Mouse (Mus musculus): ENCODE data around the gene Olfr1179. TPM values are rescaled to one million over a fixed set of nuclear protein-coding genes. Genes with fewer than 3 reads are reported as not detected.
A peak's percentile ranks its signal among the peaks of the same experiment; 100 is the strongest.
"Not testable (repeated sequence)": the region's sequence is repeated elsewhere in the genome, so short reads cannot be mapped to it uniquely, and the experiment has no call there.

The Olfr1179 gene
- total RNA-seq (2014; rRNA removed): not detected in 2 replicates
- not detected in 2 replicates for polyA plus RNA-seq (2015; fragmentation: Nextera tagmentation; extraction: Ambion mirVana)

- no peak for ATAC-seq
- H3K4me2 ChIP-seq (ENCODE audit: low read depth, low read length): no peak within 1 kb of the TSS
- no peak within 1 kb of the TSS for H3K4me3 ChIP-seq (ENCODE audit: low read length)
- 81% methylated on average over 3 of the region's 3 CpGs for WGBS
- no peaks in the 10 kb centered on the region for H3K4me1 ChIP-seq (ENCODE audit: insufficient read depth, low read length)
- no peak for DNase-seq (ENCODE audit: low spot score)
- H3K36me3 ChIP-seq (ENCODE audit: insufficient read depth, low read length): no peaks in the 10 kb centered on the region
- TF ChIP-seq CTCF (IDR thresholded peaks at IDR 0.05; ENCODE audit: low read depth): no peak
- H3K27ac ChIP-seq: no peak within 1 kb of the TSS
- no peaks in the 10 kb centered on the region for H3K27me3 ChIP-seq (ENCODE audit: insufficient read depth, low read length)
- H3K9me3 ChIP-seq (ENCODE audit: low read length): no peaks in the 10 kb centered on the region
- H3K9ac ChIP-seq (replicated peaks; ENCODE audit: low read length): no peak within 1 kb of the TSS
Observed at GRCm38 (mm10) chr2:88406353-88406752, at the start of gene Olfr1179. Gene Olfr1179 (minus strand): TSS chr2:88406453.

GRCm38 (mm10) chr2:88454567-88454966 is 48.3 kb upstream of the Olfr1179 start, which contains the start of gene Olfr1183:
Gene Olfr1183 (plus strand): TSS chr2:88454867.
- not testable (repeated sequence) for H3K27ac ChIP-seq; H3K9me3 ChIP-seq (ENCODE audit: low read length); H3K4me3 ChIP-seq (ENCODE audit: low read length); H3K27me3 ChIP-seq (ENCODE audit: insufficient read depth, low read length); H3K4me2 ChIP-seq (ENCODE audit: low read depth, low read length); ATAC-seq; H3K4me1 ChIP-seq (ENCODE audit: insufficient read depth, low read length); DNase-seq (ENCODE audit: low spot score); H3K36me3 ChIP-seq (ENCODE audit: insufficient read depth, low read length); H3K9ac ChIP-seq (replicated peaks; ENCODE audit: low read length)
- WGBS: 92% methylated on average over 1 of the region's 1 CpGs

DNA sequence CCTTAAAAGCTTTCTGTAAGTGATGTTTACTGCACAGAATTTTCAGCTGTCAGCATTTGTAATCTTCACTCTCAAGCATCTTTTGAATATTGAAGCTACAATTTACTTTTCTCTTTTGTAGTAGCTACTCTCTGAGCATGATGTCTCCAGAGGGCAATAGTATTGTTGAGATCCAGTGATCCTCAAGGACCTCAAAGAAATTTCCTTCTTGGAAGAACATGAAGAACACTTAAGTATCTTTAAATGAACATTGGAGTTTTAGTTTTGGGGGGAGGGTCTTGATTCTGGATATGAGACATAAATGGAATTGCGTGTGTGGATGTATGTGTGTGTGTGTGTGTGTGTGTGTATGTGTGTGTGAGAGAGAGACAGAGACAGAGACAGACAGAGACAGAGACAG is 42.8 kb upstream of the Olfr1179 start, which contains the start of gene Gm13757:
Gene Gm13757 (minus strand): TSS at position 101 of the 400 bp plus-strand sequence.
- Histone ChIP-seq H3K4me2 (ENCODE audit: low read depth, low read length) (no peak within 1 kb of the TSS), H3K9ac (replicated peaks; ENCODE audit: low read length) (no peak within 1 kb of the TSS), H3K9me3 (ENCODE audit: low read length) (no peaks in the 10 kb centered on the region), H3K36me3 (ENCODE audit: insufficient read depth, low read length) (no peaks in the 10 kb centered on the region), H3K4me1 (ENCODE audit: insufficient read depth, low read length) (no peaks in the 10 kb centered on the region), H3K4me3 (ENCODE audit: low read length) (no peak within 1 kb of the TSS), H3K27ac (no peak within 1 kb of the TSS), H3K27me3 (ENCODE audit: insufficient read depth, low read length) (no peaks in the 10 kb centered on the region)
- DNase-seq (ENCODE audit: low spot score): no peak
- no peak for ATAC-seq
- TF ChIP-seq CTCF (IDR thresholded peaks at IDR 0.05; ENCODE audit: low read depth): no peak
- WGBS: 94% methylated on average over 1 of the region's 1 CpGs

DNA sequence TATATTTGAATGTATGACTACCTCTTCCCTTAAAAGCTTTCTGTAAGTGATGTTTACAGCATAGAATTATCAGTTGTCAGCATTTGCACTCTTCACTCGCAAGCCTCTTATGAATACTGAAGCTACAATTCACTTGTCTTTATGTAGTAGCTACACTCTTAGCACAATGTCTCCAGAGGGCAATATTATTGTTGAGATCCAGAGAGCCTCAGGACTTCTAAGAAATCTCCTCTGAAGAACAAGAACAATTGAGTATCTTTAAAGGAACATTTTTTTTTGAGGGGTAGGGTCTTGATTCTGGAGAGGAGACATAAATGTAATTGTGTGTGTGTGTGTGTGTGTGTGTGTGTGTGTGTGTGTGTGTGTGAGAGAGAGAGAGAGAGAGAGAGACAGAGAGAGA is 19.8 kb upstream of the Olfr1179 start, which contains the start of gene Olfr1181:
Gene Olfr1181 (minus strand): TSS at position 101 of the 400 bp plus-strand sequence.
- Histone ChIP-seq H3K4me3 (ENCODE audit: low read length) (no peak within 1 kb of the TSS), H3K27me3 (ENCODE audit: insufficient read depth, low read length) (no peaks in the 10 kb centered on the region), H3K9me3 (ENCODE audit: low read length) (no peaks in the 10 kb centered on the region), H3K4me2 (ENCODE audit: low read depth, low read length) (no peak within 1 kb of the TSS), H3K27ac (no peak within 1 kb of the TSS), H3K36me3 (ENCODE audit: insufficient read depth, low read length) (no peaks in the 10 kb centered on the region), H3K9ac (replicated peaks; ENCODE audit: low read length) (no peak within 1 kb of the TSS), H3K4me1 (ENCODE audit: insufficient read depth, low read length) (no peaks in the 10 kb centered on the region)
- DNase-seq (ENCODE audit: low spot score): no peak
- no peak for ATAC-seq
- TF ChIP-seq CTCF (IDR thresholded peaks at IDR 0.05; ENCODE audit: low read depth): no peak
- 89% methylated on average over 1 of the region's 1 CpGs for WGBS

- H3K9me3 ChIP-seq (ENCODE audit: low read length): no peaks in the 10 kb centered on the region
- no peak within 1 kb of the TSS for H3K27ac ChIP-seq
- no peaks in the 10 kb centered on the region for H3K27me3 ChIP-seq (ENCODE audit: insufficient read depth, low read length)
- H3K4me1 ChIP-seq (ENCODE audit: insufficient read depth, low read length): no peaks in the 10 kb centered on the region
- H3K36me3 ChIP-seq (ENCODE audit: insufficient read depth, low read length): no peaks in the 10 kb centered on the region
- no peak within 1 kb of the TSS for H3K4me3 ChIP-seq (ENCODE audit: low read length)
- WGBS: 83% methylated on average over 2 of the region's 2 CpGs
- H3K9ac ChIP-seq (replicated peaks; ENCODE audit: low read length): no peak within 1 kb of the TSS
- H3K4me2 ChIP-seq (ENCODE audit: low read depth, low read length): no peak within 1 kb of the TSS
- ATAC-seq (no peak), DNase-seq (ENCODE audit: low spot score) (no peak)
- TF ChIP-seq CTCF (IDR thresholded peaks at IDR 0.05; ENCODE audit: low read depth): no peak
Observed at GRCm38 (mm10) chr2:88419051-88419450, 12.8 kb upstream of the Olfr1179 start, which contains the start of gene Olfr1180. Gene Olfr1180 (minus strand): TSS chr2:88419151.

- Histone ChIP-seq H3K4me1 (ENCODE audit: insufficient read depth, low read length) (no peaks in the 10 kb centered on the region), H3K4me2 (ENCODE audit: low read depth, low read length) (no peak within 1 kb of the TSS), H3K9me3 (ENCODE audit: low read length) (no peaks in the 10 kb centered on the region), H3K36me3 (ENCODE audit: insufficient read depth, low read length) (no peaks in the 10 kb centered on the region), H3K27ac (no peak within 1 kb of the TSS), H3K27me3 (ENCODE audit: insufficient read depth, low read length) (no peaks in the 10 kb centered on the region), H3K9ac (replicated peaks; ENCODE audit: low read length) (no peak within 1 kb of the TSS), H3K4me3 (ENCODE audit: low read length) (no peak within 1 kb of the TSS)
- 71% methylated on average over 1 of the region's 1 CpGs for WGBS
- DNase-seq (ENCODE audit: low spot score) (no peak), ATAC-seq (no peak)
- no peak for TF ChIP-seq CTCF (IDR thresholded peaks at IDR 0.05; ENCODE audit: low read depth)
Observed at GRCm38 (mm10) chr2:88386762-88387161, 19.5 kb downstream of the Olfr1179 start, which contains the start of gene Olfr1178. Gene Olfr1178 (plus strand): TSS chr2:88387062.

DNA sequence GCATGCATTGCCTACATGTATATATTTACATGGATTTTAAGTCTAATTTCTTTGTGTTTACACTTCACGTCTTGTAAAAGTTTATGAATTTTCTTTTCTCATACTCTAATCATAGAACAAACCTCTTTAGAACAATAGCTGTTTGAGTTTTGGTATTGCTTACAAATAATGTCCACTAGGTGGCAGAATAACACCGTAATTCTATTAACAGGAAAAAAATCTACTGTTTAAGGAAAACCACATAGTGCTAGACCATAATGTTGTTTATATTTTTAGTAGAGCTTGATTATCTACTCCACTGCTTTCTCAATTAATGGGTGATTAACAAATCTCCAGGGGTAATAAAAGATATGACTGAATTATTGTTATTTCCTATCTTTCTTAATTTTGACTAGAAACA is 49.9 kb downstream of the Olfr1179 start:
- Histone ChIP-seq H3K27ac (no peak overlapping the region), H3K9me3 (ENCODE audit: low read length) (no peaks in the 10 kb centered on the region), H3K27me3 (ENCODE audit: insufficient read depth, low read length) (no peaks in the 10 kb centered on the region), H3K4me1 (ENCODE audit: insufficient read depth, low read length) (no peaks in the 10 kb centered on the region), H3K36me3 (ENCODE audit: insufficient read depth, low read length) (no peaks in the 10 kb centered on the region), H3K4me3 (ENCODE audit: low read length) (no peak overlapping the region), H3K4me2 (ENCODE audit: low read depth, low read length) (no peak overlapping the region), H3K9ac (replicated peaks; ENCODE audit: low read length) (no peak overlapping the region)
- ATAC-seq (peak; percentile 55; the same call in 1 of the 2 replicates), DNase-seq (ENCODE audit: low spot score) (peak; percentile 82)
- 6% methylated on average over 2 of the region's 2 CpGs for WGBS
- TF ChIP-seq CTCF (IDR thresholded peaks at IDR 0.05; ENCODE audit: low read depth): peak; percentile 66

Other genes with a start within 250 kb of the Olfr1179 start
- gene Olfr1168, start 224.6 kb downstream of the Olfr1179 start, total RNA-seq (2014; rRNA removed): not detected in 2 replicates
- gene Olfr1168, start 224.6 kb downstream of the Olfr1179 start, polyA plus RNA-seq (2015; fragmentation: Nextera tagmentation; extraction: Ambion mirVana): not detected in 2 replicates
- gene Olfr1170, start 178.1 kb downstream of the Olfr1179 start, total RNA-seq (2014; rRNA removed): not detected in 2 replicates
- not detected in 2 replicates for gene Olfr1170, start 178.1 kb downstream of the Olfr1179 start, polyA plus RNA-seq (2015; fragmentation: Nextera tagmentation; extraction: Ambion mirVana)
- not detected in 2 replicates for gene Olfr1173, start 126.6 kb downstream of the Olfr1179 start, total RNA-seq (2014; rRNA removed)
- not detected in 2 replicates for gene Olfr1173, start 126.6 kb downstream of the Olfr1179 start, polyA plus RNA-seq (2015; fragmentation: Nextera tagmentation; extraction: Ambion mirVana)
- not detected in 2 replicates for gene Olfr1174-ps, start 91.3 kb downstream of the Olfr1179 start, total RNA-seq (2014; rRNA removed)
- gene Olfr1174-ps, start 91.3 kb downstream of the Olfr1179 start, polyA plus RNA-seq (2015; fragmentation: Nextera tagmentation; extraction: Ambion mirVana): not detected in 2 replicates
- gene Olfr1175-ps, start 79.2 kb downstream of the Olfr1179 start, total RNA-seq (2014; rRNA removed): not detected in 2 replicates
- gene Olfr1175-ps, start 79.2 kb downstream of the Olfr1179 start, polyA plus RNA-seq (2015; fragmentation: Nextera tagmentation; extraction: Ambion mirVana): not detected in 2 replicates
- not detected in 2 replicates for gene Olfr1176, start 69.7 kb downstream of the Olfr1179 start, total RNA-seq (2014; rRNA removed)
- not detected in 2 replicates for gene Olfr1176, start 69.7 kb downstream of the Olfr1179 start, polyA plus RNA-seq (2015; fragmentation: Nextera tagmentation; extraction: Ambion mirVana)
- gene Olfr1177-ps, start 60.0 kb downstream of the Olfr1179 start, total RNA-seq (2014; rRNA removed): not detected in 2 replicates
- not detected in 2 replicates for gene Olfr1177-ps, start 60.0 kb downstream of the Olfr1179 start, polyA plus RNA-seq (2015; fragmentation: Nextera tagmentation; extraction: Ambion mirVana)
- not detected in 2 replicates for gene Olfr1178, start 19.4 kb downstream of the Olfr1179 start, total RNA-seq (2014; rRNA removed)
- gene Olfr1178, start 19.4 kb downstream of the Olfr1179 start, polyA plus RNA-seq (2015; fragmentation: Nextera tagmentation; extraction: Ambion mirVana): not detected in 2 replicates
- not detected in 2 replicates for gene Olfr1180, start 12.7 kb upstream of the Olfr1179 start, total RNA-seq (2014; rRNA removed)
- not detected in 2 replicates for gene Olfr1180, start 12.7 kb upstream of the Olfr1179 start, polyA plus RNA-seq (2015; fragmentation: Nextera tagmentation; extraction: Ambion mirVana)
- not detected in 2 replicates for gene Olfr1181, start 19.7 kb upstream of the Olfr1179 start, total RNA-seq (2014; rRNA removed)
- gene Olfr1181, start 19.7 kb upstream of the Olfr1179 start, polyA plus RNA-seq (2015; fragmentation: Nextera tagmentation; extraction: Ambion mirVana): not detected in 2 replicates
- not detected in 2 replicates for gene Gm13757, start 42.7 kb upstream of the Olfr1179 start, total RNA-seq (2014; rRNA removed)
- gene Gm13757, start 42.7 kb upstream of the Olfr1179 start, polyA plus RNA-seq (2015; fragmentation: Nextera tagmentation; extraction: Ambion mirVana): not detected in 2 replicates
- not detected in 2 replicates for gene Olfr1183, start 48.4 kb upstream of the Olfr1179 start, total RNA-seq (2014; rRNA removed)
- gene Olfr1183, start 48.4 kb upstream of the Olfr1179 start, polyA plus RNA-seq (2015; fragmentation: Nextera tagmentation; extraction: Ambion mirVana): not detected in 2 replicates
- gene Olfr1184, start 77.1 kb upstream of the Olfr1179 start, total RNA-seq (2014; rRNA removed): not detected in 2 replicates
- gene Olfr1184, start 77.1 kb upstream of the Olfr1179 start, polyA plus RNA-seq (2015; fragmentation: Nextera tagmentation; extraction: Ambion mirVana): not detected in 2 replicates
- not detected in 2 replicates for gene Olfr1185-ps1, start 86.9 kb upstream of the Olfr1179 start, total RNA-seq (2014; rRNA removed)
- gene Olfr1185-ps1, start 86.9 kb upstream of the Olfr1179 start, polyA plus RNA-seq (2015; fragmentation: Nextera tagmentation; extraction: Ambion mirVana): not detected in 2 replicates
- gene Olfr1186, start 112.1 kb upstream of the Olfr1179 start, total RNA-seq (2014; rRNA removed): not detected in 2 replicates
- not detected in 2 replicates for gene Olfr1186, start 112.1 kb upstream of the Olfr1179 start, polyA plus RNA-seq (2015; fragmentation: Nextera tagmentation; extraction: Ambion mirVana)
- gene Olfr1188, start 150.5 kb upstream of the Olfr1179 start, total RNA-seq (2014; rRNA removed): not detected in 2 replicates
- not detected in 2 replicates for gene Olfr1188, start 150.5 kb upstream of the Olfr1179 start, polyA plus RNA-seq (2015; fragmentation: Nextera tagmentation; extraction: Ambion mirVana)
- not detected in 2 replicates for gene Olfr1189, start 180.0 kb upstream of the Olfr1179 start, total RNA-seq (2014; rRNA removed)
- gene Olfr1189, start 180.0 kb upstream of the Olfr1179 start, polyA plus RNA-seq (2015; fragmentation: Nextera tagmentation; extraction: Ambion mirVana): not detected in 2 replicates
- not detected in 2 replicates for gene Olfr1191-ps1, start 234.1 kb upstream of the Olfr1179 start, total RNA-seq (2014; rRNA removed)
- gene Olfr1191-ps1, start 234.1 kb upstream of the Olfr1179 start, polyA plus RNA-seq (2015; fragmentation: Nextera tagmentation; extraction: Ambion mirVana): not detected in 2 replicates
- not detected in 2 replicates for gene Olfr1192-ps1, start 242.1 kb upstream of the Olfr1179 start, total RNA-seq (2014; rRNA removed)
- gene Olfr1192-ps1, start 242.1 kb upstream of the Olfr1179 start, polyA plus RNA-seq (2015; fragmentation: Nextera tagmentation; extraction: Ambion mirVana): not detected in 2 replicates

All from hindbrain, postnatal 0 days (tissue).